ENCODE assay signal across 8 mouse cellular contexts in genomic region chr2:35978941-35979643, GRCm38 (mm10). TPM values are rescaled to one million over a fixed set of nuclear protein-coding genes. Genes with fewer than 3 reads are reported as not detected.
A peak's percentile ranks its signal among the peaks of the same experiment; 100 is the strongest.
DNase-seq lines count a peak whose midpoint lies in the region; ATAC-seq and TF ChIP-seq lines count a peak whose summit lies in the region.

No protein-coding gene starts in this region.

- TF ChIP-seq CTCF in cerebellum, adult 2 months (IDR thresholded peaks at IDR 0.05; ENCODE audit: borderline replicate concordance, insufficient read depth, low read depth, low read length) = no peak

- no peaks in the 10 kb centered on the region for H3K9me3 ChIP-seq in neural tube, embryonic 11.5 days (ENCODE audit: control insufficient read depth, low read length)
- H3K9me3 ChIP-seq in hindbrain, embryonic 12.5 days (replicated peaks) = no peaks in the 10 kb centered on the region
- no peaks in the 10 kb centered on the region for H3K9me3 ChIP-seq in megakaryocyte, embryonic 14.5 days

- DNase-seq in neural tube, embryonic 11.5 days (ENCODE audit: low spot score) = peak; percentile 61
- DNase-seq in neural tube, embryonic 10.5 days (ENCODE audit: extremely low spot score, low spot score) = no peak
- peak in 1 of 2 experiments; percentile 62 for DNase-seq in cerebellum, adult 2 months
- peak; percentile 16 to 27 for DNase-seq in frontal cortex, postnatal 25 days (ENCODE audit: low spot score in 2 of 2)
- peak; percentile 21 to 48 for DNase-seq in layer of hippocampus, postnatal 25 days (ENCODE audit: extremely low spot score in 1 of 2, low spot score in 1 of 2)
- peak; percentile 5 for DNase-seq in spleen, adult 12 weeks (ENCODE audit: low spot score)

- ATAC-seq in neural tube, embryonic 11.5 days (ENCODE audit: insufficient read depth, low FRiP score, low TSS enrichment) = peak; percentile 77
- peak; percentile 76 for ATAC-seq in hindbrain, embryonic 12.5 days (ENCODE audit: low FRiP score)

- peak overlapping the region; percentile 84 for H3K9ac ChIP-seq in neural tube, embryonic 11.5 days (ENCODE audit: low read length)
- peak overlapping the region; percentile 81 for H3K9ac ChIP-seq in hindbrain, embryonic 12.5 days

- no peaks in the 10 kb centered on the region for H3K27me3 ChIP-seq in neural tube, embryonic 11.5 days (ENCODE audit: control insufficient read depth, insufficient read depth, low read length)
- no peaks in the 10 kb centered on the region for H3K27me3 ChIP-seq in cerebellum, adult 2 months (ENCODE audit: control insufficient read depth, insufficient read depth, low read length)
- no peaks in the 10 kb centered on the region for H3K27me3 ChIP-seq in hindbrain, embryonic 12.5 days
- peaks cover 41% of the 10 kb centered on the region for H3K27me3 ChIP-seq in megakaryocyte, embryonic 14.5 days (replicated peaks)

- H3K4me2 ChIP-seq in neural tube, embryonic 11.5 days (ENCODE audit: low read depth) = peak overlapping the region; percentile 95
- H3K4me2 ChIP-seq in hindbrain, embryonic 12.5 days (replicated peaks) = peak overlapping the region; percentile 94

- peak overlapping the region; percentile 69 for H3K27ac ChIP-seq in neural tube, embryonic 11.5 days (ENCODE audit: low read depth, low read length)
- H3K27ac ChIP-seq in cerebellum, adult 2 months (ENCODE audit: insufficient read depth, low read length) = peak overlapping the region; percentile 35
- peak overlapping the region; percentile 87 for H3K27ac ChIP-seq in hindbrain, embryonic 12.5 days

- no peak for TF ChIP-seq POLR2A in cerebellum, adult 2 months (IDR thresholded peaks at IDR 0.05; ENCODE audit: borderline replicate concordance, insufficient read depth, low read length)

- peaks cover 10% of the 10 kb centered on the region; the same call in 1 of the 2 replicates for H3K4me1 ChIP-seq in neural tube, embryonic 11.5 days (ENCODE audit: control insufficient read depth, insufficient read depth, low read length)
- H3K4me1 ChIP-seq in cerebellum, adult 2 months (ENCODE audit: control insufficient read depth, insufficient read depth, low read length) = peaks cover 12% of the 10 kb centered on the region
- H3K4me1 ChIP-seq in hindbrain, embryonic 12.5 days = peaks cover 18% of the 10 kb centered on the region
- H3K4me1 ChIP-seq in megakaryocyte, embryonic 14.5 days = peaks cover 54% of the 10 kb centered on the region

- peak overlapping the region; percentile 80 for H3K4me3 ChIP-seq in neural tube, embryonic 11.5 days (ENCODE audit: low read depth, low read length)
- H3K4me3 ChIP-seq in cerebellum, adult 2 months (replicated peaks; ENCODE audit: insufficient read depth, low read depth, low read length) = peak overlapping the region; percentile 61
- peak overlapping the region; percentile 77 for H3K4me3 ChIP-seq in hindbrain, embryonic 12.5 days
- peak overlapping the region; percentile 95 for H3K4me3 ChIP-seq in megakaryocyte, embryonic 14.5 days (replicated peaks)

- no peaks in the 10 kb centered on the region for H3K36me3 ChIP-seq in neural tube, embryonic 11.5 days (ENCODE audit: control insufficient read depth, insufficient read depth, low read length)
- no peaks in the 10 kb centered on the region for H3K36me3 ChIP-seq in hindbrain, embryonic 12.5 days
- H3K36me3 ChIP-seq in megakaryocyte, embryonic 14.5 days (replicated peaks; ENCODE audit: low read length) = peaks cover 3% of the 10 kb centered on the region

- WGBS in neural tube, embryonic 11.5 days = 2% methylated on average over 35 of the region's 76 CpGs
- under 1% methylated on average over 71 of the region's 76 CpGs for WGBS in cerebellum, adult 2 months
- 1% methylated on average over 66 of the region's 76 CpGs for WGBS in hindbrain, embryonic 12.5 days

RNA-seq across cellular contexts. Expression of gene Ttll11, which starts 0.6 kb away (rescaled TPM):
- polyA plus RNA-seq in neural tube, embryonic 11.5 days (2014; fragmentation: Nextera tagmentation; extraction: Ambion mirVana) = 1.9 and 2.1 TPM in 2 replicates
- 21.4 and 24.0 TPM in 2 replicates for polyA plus RNA-seq in cerebellum, adult 2 months (2012; rRNA removed)
- polyA plus RNA-seq in hindbrain, embryonic 12.5 days (2016; fragmentation: Nextera tagmentation; extraction: Ambion mirVana) = 4.6 and 5.5 TPM in 2 replicates
- 10 to 100 TPM; 30.5 to 30.7 TPM for total RNA-seq in layer of hippocampus, postnatal 25 days (2021)
- polyA plus RNA-seq in megakaryocyte, embryonic 14.5 days (2012; ENCODE audit: insufficient read depth, low replicate concordance) = 47.0 and 64.8 TPM in 2 replicates

Comparison
In these comparisons a context has a peak if more than half of its experiments do, and no peak if none do; other contexts are left out.
1. H3K27ac ChIP-seq: peak in every context shown above with its lines; median percentile 87 in hindbrain, embryonic 12.5 days; 69 in neural tube, embryonic 11.5 days; 35 in cerebellum, adult 2 months.